Mouse (Mus musculus) right cerebral cortex, adult 18-20 months (tissue): ENCODE measurements around the gene Vangl1.

Experiments
- DNase-seq: peaks from one replicate; pipeline ENCODE4 v3.0.0; 2022; ENCODE audit warnings: mixed read lengths

Gene Vangl1

DNA sequence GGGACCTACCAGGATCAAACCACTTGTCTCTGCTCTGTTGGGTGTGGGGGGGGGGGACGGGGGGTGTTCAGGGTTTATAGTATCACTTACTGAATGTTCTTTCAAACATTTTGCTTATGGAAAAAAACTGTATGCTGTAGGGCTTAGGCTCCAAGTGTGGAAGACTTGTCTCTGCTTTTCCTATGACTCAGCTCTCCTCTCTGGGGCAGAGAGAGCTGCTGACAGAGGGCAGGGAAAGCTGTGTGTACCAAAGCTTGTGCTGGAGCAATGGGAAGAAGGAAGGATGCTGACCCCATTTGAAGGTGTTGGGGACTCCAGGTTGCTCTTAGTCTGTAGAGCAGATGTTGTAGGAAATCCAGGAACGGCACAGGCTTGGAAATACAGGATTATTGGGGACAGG lies 63.0 kb downstream of the Vangl1 start:
- peak; percentile 5 for DNase-seq

DNA sequence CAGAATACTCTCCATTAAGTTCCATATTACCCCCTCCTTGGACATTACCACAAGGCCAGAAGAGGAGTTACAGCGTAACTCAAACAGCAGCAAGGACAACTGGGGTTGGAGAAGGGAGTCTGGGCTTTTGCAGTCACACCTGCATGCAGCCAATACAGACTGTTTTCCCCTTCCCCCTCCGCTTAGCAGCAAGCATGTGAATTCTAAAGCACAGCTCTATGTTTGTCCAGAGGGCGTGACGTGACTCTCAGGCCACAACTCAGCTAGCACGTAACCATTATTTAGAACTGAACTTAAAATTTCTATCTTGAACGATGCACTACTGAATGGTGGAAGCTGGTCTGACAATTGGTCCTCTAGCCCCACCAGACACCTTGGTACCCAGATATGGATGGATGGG lies 63.9 kb downstream of the Vangl1 start:
- DNase-seq: no peak

DNA sequence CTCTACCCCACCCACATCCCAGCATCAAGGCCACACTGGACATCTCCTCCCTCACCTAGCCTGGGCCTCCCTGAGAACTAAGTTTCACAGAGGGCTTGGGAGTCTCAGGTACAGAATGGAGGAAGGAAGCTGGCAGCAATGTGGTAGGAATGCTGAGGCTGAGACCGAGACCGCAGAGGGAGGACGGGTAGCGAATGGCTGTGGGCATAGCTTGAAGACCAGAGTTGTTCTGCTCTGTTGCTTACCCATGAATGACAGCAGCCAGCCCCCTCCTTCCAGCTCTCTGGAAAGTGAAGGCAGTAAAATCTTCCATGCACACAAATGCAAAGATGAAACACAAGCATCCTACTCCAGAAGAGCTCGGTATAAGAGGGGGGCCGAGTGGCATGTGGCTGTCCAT lies 65.6 kb downstream of the Vangl1 start:
- no peak for DNase-seq

DNA sequence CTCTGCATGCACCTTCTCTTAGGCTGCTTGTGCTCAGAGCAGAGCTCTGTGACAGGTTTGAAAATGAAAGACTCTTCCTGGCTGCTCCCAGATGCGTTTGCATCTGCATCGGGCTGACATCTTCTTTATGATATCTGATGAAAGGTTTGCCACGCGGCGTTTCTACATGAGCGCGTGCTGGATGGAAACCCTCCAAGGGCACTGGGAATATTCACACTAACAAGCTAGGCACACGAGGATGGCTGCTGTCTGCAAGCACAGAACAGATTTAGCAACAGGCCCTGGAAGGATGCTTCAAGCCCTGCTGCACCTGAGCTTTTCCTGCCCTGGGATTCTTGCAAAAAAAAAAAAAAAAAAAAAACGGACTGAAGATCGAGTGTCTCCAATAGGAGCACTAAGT lies 67.3 kb downstream of the Vangl1 start:
- no peak for DNase-seq

DNA sequence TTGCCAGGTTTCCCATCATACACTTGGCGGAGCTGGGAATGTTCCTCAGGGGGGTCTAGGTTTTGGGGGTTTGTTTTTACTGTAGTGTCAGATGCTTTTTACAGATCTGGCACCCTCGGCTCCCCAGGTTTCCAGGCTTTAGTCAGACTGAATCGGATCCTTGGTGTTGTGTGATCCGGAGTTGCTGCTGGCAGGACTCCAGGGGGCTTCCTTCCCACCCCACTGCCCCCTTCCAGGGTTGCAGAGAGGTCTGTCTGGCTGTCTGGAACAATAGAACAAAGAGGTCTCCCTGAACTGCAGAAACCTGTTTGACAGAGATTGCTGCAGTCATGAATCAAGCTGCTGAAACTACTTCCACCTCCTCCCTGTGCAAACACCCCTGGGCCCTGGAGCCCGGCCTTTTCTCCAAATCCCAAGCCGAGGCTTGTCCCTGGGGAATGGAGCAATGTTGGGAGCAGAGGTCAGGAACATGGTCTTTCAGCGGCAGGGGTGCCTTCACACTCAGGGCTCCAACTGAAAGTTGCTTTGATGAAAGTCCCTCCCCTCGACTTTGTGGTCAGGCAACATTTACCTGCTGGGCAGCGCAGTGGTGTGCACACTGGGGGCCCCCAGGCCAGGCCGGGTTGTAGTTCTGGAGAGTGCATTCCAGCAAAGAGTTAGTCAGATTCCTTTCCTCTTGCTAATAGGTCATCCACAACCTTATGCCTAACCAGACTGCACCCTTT lies 68.9 kb downstream of the Vangl1 start:
- no peak for DNase-seq

DNA sequence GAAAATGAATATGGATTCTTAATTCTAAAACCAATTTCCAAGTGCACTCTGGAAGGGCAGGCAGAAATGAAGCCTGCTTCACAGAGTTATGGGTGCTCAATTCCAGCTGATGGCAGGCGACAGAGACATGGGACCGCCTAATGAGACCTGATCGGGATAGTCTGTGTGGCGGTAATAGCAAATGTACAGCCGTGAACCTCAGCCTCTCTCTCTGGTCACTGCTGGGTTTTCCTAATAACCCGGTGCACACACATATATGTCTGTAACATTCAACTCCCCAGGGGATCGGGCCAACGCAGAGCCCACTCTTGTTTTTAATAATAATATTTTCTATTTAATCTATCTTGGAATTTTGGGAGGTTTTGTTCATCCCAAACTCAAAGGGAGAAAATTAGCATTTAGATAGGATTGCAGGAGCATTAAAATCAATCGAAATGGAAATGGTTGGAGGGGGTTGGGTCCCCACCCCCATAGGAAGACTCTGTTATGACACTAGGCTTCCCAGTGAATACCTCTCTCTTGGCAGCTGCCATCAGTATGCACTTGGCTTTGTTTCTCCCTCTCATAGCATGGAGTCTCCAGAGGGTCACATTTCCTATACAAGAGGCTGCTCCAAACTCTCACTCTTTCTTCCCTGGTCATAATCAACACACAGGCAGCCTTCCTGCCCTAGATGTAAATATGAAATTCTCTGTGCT lies 72.7 kb downstream of the Vangl1 start:
- no peak for DNase-seq

DNA sequence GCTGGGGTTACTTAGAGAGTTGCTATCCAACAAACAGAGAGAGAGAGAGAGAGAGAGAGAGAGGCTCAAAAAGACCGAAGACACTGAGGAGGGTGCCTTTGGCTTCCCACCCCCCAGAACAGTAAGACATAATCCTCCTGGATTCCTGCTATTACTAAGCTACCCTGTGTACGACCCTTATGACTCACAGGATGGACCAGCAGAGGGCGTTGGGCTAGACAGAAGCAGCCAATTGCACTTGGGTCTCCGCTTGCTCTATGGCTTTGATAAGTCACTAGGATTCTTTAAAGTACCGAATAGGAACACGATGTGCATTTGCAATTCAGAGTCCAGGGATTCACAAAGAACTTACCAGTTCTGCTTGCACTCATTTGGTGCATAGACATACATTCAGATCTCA lies 74.0 kb downstream of the Vangl1 start:
- DNase-seq: no peak

DNA sequence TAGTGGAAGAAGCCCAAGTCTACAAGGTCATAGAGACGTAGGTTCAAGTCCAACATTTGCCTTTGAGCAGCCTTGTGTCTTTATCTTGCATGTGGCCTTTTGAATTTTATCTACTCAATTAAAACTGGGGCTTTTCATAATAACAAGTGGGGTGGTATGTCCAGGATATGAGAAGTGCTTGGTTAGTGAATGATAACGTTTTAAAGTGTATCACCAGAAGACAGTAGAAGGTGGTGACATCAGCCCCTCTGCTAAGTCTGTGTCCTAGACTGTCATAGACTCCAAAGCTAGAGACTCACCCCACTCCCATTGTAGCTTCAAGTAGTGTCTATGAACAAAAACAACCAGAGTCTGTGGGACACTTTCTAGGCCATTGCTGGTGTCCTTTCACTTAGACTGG lies 76.3 kb downstream of the Vangl1 start:
- DNase-seq: no peak

DNA sequence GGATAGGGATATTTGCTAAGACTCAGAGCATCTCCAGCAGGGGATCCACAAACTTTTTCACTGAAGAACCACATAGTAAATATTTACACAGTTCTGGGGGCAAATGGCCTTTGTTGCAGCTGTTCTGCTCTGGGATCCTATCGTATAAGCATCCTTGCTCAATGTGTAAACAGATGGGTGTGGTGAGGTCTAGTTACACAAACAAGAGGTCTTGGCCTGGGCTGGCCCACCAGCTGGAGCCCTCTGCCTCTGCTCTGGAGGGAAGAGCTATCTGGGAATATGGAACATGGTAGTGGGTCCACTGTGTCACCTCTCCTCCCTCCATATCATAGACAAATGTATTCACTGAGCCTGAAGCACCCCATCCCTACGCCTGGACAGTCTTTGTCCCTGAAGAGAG lies 77.4 kb downstream of the Vangl1 start:
- no peak for DNase-seq

DNA sequence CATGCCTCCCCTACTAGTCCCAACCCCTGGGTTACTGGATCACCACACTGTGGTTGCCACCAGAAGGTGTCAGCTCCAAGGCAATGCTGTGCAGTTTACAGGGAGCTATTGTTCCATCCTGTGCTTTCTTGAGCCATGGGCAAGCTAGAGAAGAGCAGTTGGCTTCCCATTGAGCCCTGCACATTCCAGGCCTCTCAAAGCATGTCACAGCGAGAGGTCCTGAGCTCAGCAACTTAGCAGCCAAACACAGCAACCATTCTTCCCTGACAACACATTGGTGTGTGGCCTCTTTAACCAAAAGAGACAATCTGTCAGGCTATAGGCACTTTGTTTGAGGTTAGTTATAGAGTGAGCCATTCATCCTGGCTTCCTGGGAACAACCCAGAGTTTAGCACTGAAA lies 78.9 kb downstream of the Vangl1 start:
- DNase-seq: no peak

DNA sequence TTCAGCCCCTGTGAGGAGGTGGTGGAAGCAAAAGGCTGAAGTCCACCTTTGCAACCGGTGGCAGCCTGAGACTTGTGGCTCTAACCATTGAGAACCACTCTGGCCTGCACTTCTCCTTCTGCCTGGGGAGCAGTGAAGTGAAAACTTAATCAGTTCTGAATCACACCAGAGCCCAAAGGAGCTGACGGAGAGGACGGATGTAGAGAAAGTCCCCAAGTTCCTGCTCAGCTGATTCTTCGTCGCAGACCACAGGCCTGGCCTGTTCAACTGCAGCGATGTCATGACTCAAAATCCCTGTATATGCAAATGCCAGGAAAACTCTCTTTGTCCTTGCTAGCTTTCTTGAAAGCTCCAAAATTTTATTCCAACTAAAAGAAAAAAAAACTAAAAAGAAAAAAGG lies 80.8 kb downstream of the Vangl1 start:
- no peak for DNase-seq

DNA sequence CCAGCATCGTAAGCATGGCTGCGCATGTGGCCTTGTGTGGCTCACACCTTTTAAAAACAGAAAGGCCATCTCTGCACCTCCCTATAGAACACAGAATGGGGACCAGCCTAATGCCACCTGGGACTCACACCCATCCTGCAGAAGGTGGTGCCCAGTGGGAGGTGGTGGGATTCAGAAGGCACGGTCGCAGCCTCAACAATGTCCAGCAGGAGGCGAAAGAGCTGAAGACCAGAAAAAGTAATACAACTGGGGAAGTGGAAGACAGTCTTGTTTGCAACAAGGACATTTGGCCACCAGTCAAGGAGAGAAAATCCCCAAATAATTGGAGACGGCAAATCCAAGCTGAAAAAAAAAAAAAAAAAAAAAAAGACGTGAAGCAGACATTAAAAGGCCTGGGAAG lies 82.4 kb downstream of the Vangl1 start:
- DNase-seq: no peak

DNA sequence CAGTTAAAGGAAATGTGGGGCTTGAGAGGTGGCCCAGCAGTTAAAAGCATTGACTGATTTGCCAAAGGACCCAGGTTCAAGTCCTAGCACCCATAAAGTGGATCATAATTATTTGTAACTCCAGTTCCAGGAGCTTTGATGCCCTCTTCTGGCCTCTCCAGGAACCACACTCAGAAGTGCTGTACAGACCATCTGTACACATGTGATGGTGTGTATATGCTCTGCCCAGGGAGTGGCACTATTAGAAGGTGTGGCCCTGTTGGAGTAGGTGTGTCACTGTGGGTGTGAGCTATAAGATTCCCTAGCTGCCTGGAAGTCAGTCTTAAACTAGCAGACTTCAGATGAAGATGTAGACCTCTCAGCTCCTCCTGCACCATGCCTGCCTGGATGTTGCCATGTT lies 83.5 kb downstream of the Vangl1 start:
- DNase-seq: no peak

DNA sequence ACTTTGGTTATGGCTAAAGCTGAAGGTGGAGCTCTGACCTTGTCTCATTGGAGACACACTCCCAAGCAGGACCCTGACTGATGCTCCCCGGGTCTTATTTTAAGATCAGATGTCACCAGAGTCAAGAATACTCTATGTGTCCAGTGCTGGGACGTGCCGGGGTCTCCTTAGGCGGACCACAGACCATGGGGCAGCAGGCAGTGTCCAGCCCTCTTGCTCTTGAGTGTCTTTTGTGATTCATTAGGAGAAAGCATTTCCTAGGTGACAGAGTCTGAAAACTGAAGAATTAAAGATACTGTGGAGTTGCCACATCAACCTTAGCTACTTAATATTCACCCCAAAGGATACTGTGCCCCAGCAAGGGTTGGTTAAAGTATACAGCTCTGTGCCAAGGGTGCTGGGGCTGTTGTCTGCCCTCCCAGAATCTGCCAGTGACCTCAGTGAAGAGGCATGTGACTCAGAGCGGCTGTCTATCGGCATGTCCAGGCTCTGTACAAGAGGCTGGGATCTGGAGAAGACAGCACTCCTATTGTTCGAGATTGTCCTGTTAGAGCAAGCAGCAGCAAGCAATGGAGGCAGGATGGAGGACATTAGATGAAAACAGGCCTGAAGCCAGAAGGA lies 92.4 kb downstream of the Vangl1 start:
- DNase-seq: no peak

DNA sequence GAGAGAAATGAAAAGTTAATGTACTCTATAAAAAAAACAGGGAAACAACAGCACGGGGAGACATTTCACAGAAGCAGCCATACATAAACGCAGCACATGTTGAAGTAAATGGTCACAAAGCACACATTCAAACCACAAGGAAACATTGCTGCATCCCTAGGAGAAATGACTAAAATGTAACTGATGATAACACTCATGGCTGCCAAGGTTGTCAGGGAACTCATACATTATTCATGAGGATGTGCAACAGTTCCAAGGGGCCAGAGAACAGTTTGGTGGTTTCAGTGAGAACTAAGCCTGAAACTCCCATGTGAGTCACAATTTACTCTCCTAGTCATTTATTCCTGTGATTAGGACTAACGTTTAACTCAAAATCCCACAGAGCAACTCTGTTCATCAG lies 96.3 kb downstream of the Vangl1 start:
- no peak for DNase-seq

DNA sequence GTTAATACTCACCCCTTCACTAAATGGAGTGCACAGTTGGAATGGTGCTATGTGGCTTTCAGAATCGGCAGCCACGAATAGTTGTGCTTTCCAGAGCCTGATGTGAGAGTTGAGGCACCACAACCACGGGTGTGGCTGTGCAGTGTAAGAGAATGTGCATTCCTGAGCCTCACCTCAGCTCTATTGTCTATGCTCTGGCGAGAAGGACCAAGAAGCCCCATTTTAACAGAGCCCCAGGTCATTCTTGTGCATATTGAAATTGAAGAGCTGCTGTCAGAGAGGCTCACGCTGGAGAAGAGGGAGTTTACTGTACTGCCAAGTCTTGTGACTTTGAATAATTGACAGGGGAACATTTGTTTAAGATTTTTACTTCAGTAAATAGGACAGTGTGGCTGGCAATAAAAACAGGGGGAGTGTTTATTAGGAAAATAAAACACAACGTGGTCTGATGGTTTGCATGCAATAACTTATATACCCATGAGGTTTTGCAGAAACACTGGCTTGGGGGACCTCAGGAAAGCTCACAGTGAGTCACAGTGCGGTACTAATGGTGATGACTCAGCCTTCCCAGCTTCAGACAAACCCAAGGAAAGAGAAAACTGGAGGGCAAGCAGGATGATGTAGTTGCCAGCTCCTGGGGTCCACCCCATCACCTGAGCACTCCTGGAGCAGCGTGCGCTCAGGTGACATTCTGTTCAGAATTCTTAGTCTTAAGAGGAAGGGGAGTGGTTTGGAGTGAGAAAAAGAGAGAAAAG lies 100.5 kb downstream of the Vangl1 start:
- no peak for DNase-seq
